Mouse (Mus musculus) megakaryocyte progenitor cell, adult 5-6 weeks (primary cell): ENCODE measurements around the gene Aaed1. TPM values are rescaled to one million over a fixed set of nuclear protein-coding genes. Genes with fewer than 3 reads are reported as not detected.

Source experiments
- ATAC-seq: replicated peaks from 2 replicates; pipeline ENCODE4 v1.8.0; 2016; ENCODE audit warnings: mild to moderate bottlenecking, moderate TSS enrichment, inconsistent platforms; ENCODE audit not compliant: poor library complexity
- total RNA-seq, 2 experiments: library from RNA; stranded (forward) in 1 of 2; stranded (reverse) in 1 of 2; fragments of 157-497, 149-512 nt in 1 of 2; fragments of 200-1000 nt in 1 of 2; gene quantifications; 2 replicates each; pipeline versions ENCODE4 v1.2.3 to v1.2.4; 2015 to 2017

Gene Aaed1
- total RNA-seq, 2 experiments from 2014 or later: 20.3 to 33.1 TPM

DNA sequence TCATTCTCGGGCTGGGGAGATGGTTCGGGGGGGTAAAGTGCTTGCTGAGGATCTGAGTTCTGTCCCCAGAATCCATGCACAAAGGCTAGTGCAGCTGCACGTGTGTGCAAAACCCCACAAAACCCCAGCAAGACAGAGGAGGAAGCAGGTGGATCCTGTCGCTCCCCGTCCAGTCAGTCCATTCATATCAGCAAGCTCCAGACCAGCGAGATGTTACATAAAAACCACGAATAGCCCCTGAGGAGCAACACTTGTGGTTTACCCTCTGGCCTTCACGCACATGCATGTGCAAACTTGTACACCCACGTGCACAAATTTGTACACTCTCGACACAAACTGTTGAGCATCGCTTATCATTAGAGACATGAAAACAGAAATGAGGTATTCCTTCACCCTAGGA lies 2.7 kb downstream of the Aaed1 start:
- ATAC-seq: peak; percentile 43

DNA sequence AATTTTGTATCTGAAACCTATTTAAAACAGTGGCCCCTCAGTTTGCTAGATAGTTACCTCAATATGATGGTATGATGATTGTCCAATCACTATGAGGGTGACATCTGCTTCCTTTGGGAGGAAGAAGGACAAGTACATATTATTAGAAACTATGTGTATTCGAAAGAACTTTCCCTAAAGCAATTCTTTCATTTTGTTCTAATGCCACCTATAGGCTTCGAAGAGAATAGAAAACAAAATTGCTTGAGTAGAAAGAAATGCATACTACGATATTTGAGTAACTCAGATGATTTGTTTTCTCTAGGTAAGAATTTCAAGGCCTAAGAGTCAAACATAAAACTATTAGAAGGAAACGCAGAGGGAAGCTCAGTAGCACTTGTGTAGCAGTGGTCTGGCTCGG lies 3.5 kb downstream of the Aaed1 start:
- ATAC-seq: no peak

DNA sequence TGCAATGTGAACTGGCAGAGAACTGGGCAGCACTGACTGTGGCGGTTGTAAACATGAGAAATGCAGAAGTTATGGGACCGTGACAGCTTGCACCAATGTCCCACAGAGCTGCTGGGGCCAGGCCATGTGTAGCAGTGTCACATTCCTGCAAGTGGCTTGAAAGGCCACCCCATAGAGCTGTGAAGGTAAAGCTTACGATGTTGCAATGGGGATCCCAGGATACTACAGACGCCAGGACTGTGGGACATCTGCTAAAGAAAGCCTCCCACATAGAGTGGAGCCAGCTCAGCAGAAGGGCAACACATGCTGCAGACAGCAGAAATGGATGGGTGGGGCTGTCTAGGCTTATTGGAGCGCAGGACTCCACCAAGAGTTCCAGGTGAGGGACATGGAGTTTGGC lies 5.0 kb downstream of the Aaed1 start:
- peak; percentile 12; the same call in 1 of the 2 replicates for ATAC-seq

DNA sequence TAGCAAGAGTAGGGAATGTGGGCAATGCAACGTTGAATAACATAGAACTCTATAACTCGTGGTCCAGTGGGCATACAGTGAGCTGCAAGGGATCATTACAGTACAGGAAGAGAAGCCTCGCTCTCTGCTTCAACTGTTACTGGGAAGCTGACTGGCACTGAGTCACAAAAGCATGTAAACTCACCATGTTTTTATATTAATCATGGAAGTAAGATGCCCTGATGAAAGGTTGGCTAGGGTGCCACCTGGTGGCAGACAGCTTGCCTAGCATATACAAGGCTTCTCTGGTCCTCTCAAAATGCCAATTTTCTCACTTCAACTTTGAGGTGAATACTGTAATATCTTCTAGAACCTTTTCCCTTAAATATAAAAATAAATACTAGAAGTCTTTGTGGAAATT lies 6.4 kb downstream of the Aaed1 start:
- ATAC-seq: peak; percentile 66

DNA sequence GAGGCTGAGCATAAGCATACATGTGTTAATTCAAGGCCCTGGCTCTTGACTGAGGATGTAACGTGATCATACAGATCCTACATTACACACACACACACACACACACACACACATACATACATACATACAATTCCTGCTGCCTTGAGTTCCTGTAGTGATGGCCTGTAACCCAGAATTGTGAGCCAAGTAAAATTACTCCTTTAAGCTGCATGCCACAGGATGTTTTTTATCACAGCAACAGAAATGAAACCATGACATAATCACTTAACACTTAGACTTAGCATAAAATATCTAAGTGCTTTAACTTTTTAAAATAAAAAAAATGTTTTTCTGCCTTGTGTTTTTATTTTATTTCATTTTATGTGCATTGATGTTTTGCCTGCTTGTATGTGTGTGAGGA lies 13.4 kb downstream of the Aaed1 start:
- no peak for ATAC-seq

DNA sequence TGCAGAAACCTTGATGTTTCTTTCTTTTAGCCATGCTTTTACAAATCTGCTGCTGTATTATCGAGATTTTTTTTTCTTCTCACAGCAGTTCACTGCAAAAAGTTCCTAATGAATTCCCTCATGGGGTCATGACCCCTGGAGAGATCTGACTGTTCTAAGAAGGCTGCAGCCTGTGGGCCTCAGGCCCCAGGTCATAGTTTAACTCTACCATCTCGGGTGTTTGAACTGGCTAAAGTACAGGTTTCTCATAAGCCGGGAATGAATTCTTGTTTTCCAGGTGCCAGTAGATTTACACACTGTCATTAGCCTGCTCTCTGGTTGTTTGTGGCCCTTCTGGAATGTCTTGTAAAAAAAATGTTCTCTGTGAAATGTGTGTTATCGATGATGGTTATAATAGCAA lies 25.7 kb downstream of the Aaed1 start:
- no peak for ATAC-seq

DNA sequence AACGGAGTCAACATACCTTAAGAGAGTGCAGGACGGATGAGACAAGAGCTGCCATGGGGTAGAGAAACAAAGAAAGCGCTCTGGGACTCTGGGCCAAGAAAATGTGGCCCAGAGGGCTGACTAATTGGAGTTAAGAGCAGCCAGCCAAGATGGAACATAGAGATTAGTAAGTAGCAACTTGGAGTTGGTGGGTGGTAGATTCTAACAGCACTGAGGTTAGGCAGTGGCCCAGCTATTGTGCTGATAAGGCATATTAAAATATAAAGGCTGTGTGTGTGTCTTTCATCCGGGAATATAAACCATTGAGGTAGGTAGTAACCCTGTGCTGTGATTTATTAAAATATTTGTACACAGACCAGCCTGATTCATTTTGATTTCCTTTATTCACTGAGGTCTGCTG lies 26.2 kb downstream of the Aaed1 start:
- peak; percentile 50; the same call in 1 of the 2 replicates for ATAC-seq

DNA sequence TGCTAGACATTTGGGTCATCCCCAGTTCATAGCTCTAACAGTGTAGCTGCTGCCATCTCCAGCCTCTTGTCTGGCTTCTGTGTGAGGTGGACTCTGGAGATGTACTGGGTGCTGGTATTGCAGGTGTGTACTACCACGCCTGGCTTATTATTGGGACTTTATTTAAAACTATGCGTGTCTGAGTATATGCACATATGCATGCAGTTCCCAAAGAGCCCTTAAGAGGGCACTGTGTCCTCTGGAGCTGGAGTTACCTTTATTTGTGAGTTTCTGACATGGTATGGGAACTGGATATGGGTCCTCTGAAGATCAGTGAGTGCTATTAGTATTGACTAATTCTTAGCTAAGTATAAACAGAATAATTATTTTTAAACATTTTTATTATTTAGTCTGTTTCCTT lies 27.8 kb downstream of the Aaed1 start:
- 0 out of 2 replicates have a peak, but pooled peaks have one; percentile 31 for ATAC-seq

DNA sequence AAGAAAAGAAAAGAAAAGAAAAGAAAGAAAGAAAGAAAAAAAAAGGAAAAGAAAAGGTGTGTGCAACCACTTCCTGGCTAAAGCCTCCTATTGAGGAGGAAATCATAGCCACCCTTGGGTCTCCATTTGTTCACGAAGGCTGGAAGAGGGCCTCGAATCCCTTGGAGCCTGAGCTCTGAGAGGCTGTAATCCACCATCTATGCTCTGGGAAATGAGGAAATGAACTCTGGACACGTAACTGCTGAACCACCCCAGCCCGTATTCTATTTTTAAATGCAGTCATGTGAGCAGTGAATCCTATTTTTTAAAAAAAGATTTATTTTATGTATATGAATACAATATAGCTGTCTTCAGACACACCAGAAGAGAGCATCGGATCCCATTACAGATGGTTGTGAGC lies 31.6 kb downstream of the Aaed1 start:
- peak; percentile 65 for ATAC-seq

DNA sequence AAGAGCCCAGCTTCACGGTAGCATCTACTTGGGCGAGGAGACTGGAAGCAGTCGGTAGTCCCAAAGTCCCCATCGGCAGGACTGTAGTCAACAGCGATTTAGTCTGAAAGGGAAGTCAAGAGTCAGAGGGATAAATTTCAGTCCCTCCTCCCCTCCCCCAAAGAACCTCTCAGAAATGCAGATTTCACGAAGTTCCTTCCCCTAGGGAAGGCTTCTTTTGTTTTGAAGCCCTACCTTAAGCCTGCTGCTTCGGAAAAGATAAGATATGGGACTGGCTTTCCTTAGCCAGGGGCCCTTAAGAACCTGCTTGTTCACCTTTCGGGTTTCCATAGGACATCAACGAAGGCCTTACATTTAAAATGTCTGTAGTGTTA lies 36.8 kb downstream of the Aaed1 start:
- peak; percentile 26 for ATAC-seq

DNA sequence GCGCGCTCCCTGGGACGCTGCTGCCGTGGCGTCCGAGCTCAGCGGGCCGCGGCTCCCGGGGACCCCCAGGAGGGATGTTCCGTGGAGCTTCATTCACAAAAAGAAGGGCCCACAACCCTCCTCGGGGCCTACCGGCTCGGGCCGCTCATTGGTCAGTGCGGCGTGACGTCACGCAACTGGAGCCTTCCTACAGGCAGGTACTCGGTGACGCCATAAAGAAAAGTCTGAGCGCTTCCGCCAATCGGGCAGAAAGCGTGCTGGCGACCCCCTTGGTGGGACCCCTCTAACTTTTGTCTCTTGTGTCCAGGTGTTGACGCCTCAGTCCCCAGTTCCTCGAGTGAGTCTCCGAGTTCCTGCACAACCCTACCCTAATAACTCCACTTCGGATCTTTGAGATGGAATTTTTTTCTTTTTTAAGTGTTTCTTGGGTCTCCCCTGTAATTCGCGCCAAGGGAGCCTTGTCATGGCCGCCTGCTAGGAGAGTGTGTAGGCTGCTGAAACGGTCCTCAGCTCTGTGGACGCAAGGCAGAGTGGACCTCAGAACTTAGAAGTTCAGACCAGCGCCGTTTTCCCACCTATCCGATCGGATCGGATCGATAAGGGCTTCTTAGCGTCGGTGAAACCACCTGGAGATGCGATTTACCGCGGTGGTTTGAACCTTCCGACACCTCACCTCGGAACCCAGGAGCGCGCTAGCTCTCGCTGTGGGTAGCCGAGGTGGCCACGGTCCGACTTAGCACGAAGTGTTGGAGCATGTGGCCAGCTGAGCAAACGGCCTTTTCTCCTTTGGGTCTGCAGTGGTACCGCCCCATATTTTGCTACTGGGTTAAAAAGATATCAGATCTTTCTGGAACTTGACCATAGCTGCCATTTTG lies 37.4 kb downstream of the Aaed1 start, which contains the start of gene Cdc14b:
Cdc14b (minus strand) TSS at position 412 of the 875 bp plus-strand sequence.
- peak; percentile 74 for ATAC-seq

DNA sequence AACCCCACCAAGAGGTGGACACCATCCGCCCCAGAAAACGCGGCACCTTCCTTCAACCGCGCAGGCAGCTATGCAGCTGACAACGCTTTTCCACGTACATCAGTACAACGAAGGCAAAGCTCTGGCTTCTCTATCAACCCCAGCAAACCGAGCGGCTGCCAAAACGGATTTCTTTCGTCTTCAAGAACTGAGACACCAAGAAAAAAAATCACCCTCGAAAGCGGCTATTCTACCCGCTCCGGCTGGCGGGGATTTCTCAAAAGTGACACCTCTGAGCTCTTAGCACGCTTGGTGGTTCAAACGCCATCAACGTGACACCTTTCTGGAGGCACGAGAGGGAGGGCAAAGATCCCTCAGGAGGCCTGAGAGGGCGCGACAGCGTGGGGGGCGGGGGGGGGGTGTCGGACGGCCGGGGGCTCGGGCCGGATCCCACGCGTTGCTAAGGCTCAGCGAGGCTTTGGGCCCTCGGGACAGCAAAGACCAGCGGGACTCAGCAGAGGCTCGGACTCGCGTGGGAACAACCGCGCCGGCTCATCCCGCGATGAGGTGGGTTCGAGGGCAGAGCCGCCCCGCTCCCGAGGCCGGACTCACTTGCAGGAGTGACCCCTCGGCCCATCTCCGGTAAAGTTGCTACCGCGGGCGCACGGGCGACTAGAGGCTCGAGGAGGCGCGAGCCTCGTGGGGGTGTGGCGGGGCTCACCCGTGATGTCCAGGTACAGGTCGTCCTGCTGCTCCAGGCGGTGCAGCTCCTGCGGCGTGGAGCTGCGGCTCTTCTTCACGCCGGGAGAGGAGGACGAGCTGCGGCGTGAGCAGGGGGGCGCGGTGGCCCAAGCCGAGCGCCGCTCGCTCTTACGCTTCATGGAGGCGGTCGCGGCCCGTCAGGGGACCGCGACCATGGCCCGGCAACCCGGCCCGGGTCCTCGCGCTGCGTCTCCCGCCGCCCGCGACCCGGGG lies 38.3 kb downstream of the Aaed1 start:
- ATAC-seq: peak; percentile 19; the same call in 1 of the 2 replicates

DNA sequence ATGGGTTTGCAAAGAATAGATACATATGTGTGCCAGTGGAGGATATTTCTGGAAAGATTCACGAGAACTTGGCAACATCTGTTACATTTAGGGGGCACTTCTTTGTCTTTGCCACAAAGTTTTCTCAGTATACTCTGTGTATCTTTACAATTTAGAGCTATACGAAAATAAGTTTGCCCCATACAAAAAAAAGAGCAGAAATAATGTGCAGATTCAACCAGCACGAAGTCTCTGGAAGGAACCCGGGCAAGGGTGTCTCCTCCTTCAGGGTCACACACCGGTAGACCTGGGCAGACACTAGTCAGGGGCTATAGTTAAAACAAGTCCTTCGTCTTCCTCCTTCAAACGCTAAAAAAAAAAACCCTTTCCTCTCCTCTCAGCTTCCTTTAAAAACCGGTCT lies 39.2 kb downstream of the Aaed1 start:
- no peak for ATAC-seq

DNA sequence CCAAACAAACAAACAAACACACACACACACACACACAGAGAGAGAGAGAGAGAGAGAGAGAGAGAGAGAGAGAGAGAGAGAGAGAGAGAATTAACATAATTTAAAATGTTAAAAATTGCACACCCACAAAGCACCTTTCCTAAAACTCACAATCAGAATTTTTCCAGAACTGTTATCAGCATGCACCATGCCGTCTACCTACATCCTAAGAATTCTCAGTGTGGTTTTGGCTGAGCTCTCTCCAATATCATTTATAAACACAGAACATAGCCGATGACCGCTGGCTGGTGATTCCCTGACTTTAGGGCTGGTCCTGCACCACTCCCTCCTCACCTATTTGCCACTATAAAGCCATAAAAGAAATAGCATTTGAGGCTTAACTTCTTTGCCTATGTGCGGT lies 44.1 kb downstream of the Aaed1 start:
- ATAC-seq: no peak

DNA sequence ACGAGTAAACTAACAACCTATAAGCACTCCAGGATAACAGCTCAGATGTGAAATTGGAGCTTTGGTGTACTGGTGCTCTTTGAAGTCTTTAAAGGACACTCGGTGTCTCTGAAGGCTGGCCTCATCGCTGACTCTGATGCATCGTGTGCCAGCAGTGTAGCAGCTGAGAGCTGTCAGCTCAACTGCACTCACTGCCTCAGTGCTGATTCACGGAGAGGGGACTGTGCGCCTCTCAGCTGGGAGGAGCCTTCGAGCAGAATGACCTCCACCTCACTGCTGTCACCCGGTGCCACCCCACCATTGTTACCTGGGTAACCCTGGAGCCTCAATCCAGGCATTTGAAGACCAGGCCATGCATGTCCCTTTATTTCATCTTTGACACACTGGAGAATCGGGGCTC lies 45.4 kb downstream of the Aaed1 start:
- no peak for ATAC-seq

DNA sequence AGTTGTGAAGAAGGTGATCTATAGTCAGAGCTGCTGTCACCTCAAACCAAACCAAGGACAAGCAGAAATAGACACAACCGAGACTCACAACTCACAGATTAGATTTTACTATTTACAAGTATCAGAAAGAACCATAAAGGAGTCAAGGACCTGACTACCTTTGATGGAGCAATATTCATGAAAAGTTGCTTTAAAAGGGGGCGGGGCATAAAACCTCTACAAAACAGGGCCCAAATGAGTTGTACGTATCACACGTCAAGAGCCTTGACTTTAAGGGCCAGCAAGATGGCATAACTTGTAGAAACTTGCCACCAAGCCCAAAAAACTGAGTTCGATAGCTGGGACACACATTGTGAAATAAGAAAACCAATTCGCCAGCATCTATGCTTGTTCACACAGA lies 47.9 kb downstream of the Aaed1 start:
- no peak for ATAC-seq

DNA sequence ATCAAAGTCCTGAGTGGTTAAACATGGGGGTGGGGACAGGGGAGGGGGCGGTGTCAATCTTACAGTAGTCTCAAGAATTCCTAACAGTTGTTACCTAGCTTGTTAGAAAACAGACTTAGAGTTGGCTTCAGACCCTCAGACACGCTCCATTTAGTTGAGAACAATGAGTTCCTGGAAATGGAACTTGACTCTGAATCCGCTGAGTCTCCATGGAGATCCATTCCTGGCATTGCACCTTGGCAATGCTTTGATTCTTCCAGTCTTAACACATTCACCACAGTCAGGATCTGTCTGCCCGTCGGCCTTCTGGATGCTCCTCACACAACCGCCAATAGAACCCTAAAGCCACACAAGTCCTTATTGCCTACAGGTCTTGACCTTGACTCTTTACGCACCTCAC lies 52.6 kb downstream of the Aaed1 start:
- no peak for ATAC-seq

DNA sequence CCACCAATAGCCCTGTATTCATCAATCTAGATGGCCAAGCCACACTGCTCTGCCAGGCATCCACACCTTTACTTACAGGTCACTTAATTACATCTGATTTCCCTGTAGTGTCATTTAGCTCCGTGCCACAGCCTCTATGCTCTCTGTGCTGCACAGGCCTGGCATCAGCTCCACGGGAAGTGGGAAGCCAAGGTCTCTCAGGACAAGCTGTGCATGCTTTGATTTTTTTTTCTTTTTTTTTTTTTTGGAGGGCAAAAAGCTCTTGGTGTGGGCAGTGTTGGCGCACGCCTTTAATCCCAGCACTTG lies 54.0 kb downstream of the Aaed1 start:
- no peak for ATAC-seq

DNA sequence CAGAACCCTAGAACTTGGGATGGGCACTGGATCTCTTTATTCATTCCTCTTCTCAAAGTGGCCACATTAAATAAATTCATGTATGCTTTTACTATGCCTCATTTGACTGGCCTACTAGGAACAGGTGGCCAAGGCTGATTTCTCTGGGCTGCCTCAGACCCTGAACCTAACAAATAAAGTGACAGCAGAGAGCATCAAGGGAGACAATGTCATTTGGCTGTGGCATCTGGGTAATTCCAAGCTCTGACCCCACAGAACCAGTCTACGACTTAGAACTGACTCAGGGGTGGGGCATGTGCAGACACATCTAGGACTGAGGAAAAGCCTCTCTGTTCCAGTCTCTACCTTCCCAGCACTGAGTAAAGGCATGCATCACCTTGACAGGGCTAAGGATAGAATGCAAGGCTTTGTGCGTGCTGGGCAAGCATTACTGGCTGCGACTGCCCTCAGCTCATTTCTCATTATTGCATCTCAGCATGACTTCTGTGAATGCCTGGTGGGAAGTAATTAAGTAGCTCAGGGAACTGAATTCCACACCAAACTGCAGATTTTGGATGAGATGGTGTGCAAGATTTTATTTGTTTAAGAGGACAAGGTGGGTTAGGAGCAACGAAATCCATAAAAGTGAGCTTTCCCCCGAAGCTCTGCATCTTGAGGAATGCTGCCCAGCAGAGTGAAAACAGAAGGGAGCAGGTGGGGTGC lies 54.5 kb downstream of the Aaed1 start:
- no peak for ATAC-seq

DNA sequence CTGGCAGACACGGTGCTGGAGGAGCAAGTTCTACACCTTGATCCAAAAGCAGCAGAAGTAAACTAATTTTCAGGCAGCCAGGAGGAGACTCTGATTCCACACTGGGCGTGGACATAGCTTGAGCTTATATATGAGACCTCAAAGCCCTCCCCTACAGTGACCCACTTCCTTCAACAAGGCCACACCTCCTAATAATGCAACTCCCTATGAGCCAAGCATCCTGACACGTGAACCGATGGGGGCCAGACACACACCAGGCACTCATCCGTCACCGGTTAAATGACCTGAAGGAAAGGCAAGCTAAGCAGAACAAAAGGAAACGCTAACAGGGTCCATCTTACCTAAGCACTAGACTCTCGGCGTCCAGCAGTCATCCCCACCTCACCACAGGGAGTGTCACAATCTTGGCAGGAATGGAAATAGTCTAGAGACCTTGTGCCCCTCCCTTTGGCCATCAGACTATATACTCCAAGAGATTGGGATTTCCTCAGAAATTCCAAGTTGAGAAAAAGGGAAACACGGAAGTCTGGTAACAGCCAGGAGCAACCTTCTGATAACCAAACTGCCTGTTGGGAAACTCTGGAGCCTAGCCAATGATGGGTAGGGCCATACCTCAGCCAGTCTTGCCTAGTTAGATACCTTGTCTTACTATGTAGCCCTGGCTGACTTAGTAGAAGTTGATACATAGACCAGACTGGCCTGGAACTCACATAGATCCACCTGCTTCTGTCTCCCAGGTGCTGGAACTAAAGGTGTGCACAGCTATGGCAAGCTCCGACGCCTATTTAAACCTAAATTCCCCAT lies 55.3 kb downstream of the Aaed1 start:
- ATAC-seq: peak; percentile 57
